Mouse (Mus musculus) olfactory bulb, adult 2 months (tissue): ENCODE data around the gene Sms.

Experiments
- CTCF ChIP-seq: fragments of 200-500 bp; IDR thresholded peaks from 2 replicates; pipeline ENCODE4 v1.5.1; 2012; ENCODE audit warnings: low read depth, mild to moderate bottlenecking, low read length, moderate library complexity; ENCODE audit not compliant: insufficient read depth
- POLR2A ChIP-seq: fragments of 200-500 bp; IDR thresholded peaks from 2 replicates; pipeline ENCODE4 v1.6.1; 2012; ENCODE audit warnings: mild to moderate bottlenecking, low read depth, low read length, moderate library complexity; ENCODE audit not compliant: insufficient read depth

- TF ChIP-seq CTCF (no peak), POLR2A (no peak)
Measured at GRCm38 (mm10) chrX:157419451-157419850, 72.6 kb downstream of the Sms start.
